Mouse (Mus musculus): Measurements from ENCODE around the gene Srrm3. TPM values are rescaled to one million over a fixed set of nuclear protein-coding genes. Genes with fewer than 3 reads are reported as not detected.
A peak's percentile ranks its signal among the peaks of the same experiment; 100 is the strongest.

The Srrm3 gene
- polyA plus RNA-seq, 1 experiment from 2014 or later = 0.21 TPM

DNA sequence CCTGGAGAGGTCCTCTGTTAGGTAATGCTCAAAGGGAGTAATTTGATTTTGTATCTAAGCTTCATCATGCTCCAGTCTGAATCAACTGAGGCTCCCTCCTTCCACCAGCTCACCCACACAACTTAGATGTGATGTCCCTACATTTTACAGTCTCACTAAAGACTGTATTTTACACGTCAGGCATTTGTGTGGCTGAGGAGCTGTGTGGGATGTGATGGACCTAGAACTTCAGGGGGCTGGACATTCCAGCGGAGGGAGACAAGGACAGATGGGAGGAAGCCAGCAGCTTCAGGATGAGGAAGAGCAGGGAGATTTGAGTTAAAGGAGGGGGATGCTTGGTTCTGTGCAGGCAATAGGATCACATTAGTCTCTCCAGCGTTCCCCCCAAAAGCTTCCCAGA, 41.2 kb downstream of the Srrm3 start:
- H3K4me3 ChIP-seq (ENCODE audit: low read depth, low read length) = no peak overlapping the region
- no peaks in the 10 kb centered on the region for H3K36me3 ChIP-seq (ENCODE audit: control insufficient read depth, insufficient read depth, low read length)
- WGBS (ENCODE audit: insufficient replicate concordance) = 73% methylated on average over 3 of the region's 3 CpGs
- H3K4me1 ChIP-seq (ENCODE audit: control insufficient read depth, insufficient read depth, low read length) = no peaks in the 10 kb centered on the region; the same call in 1 of the 2 replicates
- no peaks in the 10 kb centered on the region for H3K9me3 ChIP-seq (replicated peaks; ENCODE audit: control insufficient read depth, low read length)
- no peak overlapping the region for H3K4me2 ChIP-seq
- H3K9ac ChIP-seq (ENCODE audit: low read depth, low read length) = no peak overlapping the region
- H3K27me3 ChIP-seq (ENCODE audit: control insufficient read depth, insufficient read depth, low read length) = peaks cover 30% of the 10 kb centered on the region
- ATAC-seq (replicated peaks; ENCODE audit: insufficient number of reproducible peaks, low FRiP score, low TSS enrichment) = no peak
- H3K27ac ChIP-seq (ENCODE audit: low read depth, low read length) = no peak overlapping the region

DNA sequence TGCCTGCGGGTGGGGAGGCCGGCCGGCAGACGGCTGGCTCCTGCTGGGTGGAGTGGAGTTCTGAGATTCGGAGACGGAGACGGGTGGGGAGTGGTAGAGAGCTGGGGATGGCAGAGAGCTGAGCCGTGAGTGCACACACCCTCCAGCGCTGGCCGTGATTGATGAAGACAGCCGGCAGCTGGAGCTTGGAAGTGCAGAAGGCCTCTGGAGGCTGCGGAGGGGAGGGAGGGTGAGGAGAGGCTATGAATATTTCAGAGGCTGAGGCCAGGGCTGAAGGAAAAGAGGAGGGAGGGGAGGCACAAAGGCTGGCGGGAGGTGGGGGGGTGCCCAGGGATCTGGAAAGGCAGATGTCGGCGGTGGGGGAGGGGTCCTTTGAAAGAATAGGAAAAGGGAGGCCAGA, 44.3 kb downstream of the Srrm3 start:
- H3K4me2 ChIP-seq = no peak overlapping the region
- H3K4me1 ChIP-seq (ENCODE audit: control insufficient read depth, insufficient read depth, low read length) = no peaks in the 10 kb centered on the region; the same call in 1 of the 2 replicates
- no peak overlapping the region for H3K4me3 ChIP-seq (ENCODE audit: low read depth, low read length)
- H3K9me3 ChIP-seq (replicated peaks; ENCODE audit: control insufficient read depth, low read length) = no peaks in the 10 kb centered on the region
- under 1% methylated on average over 15 of the region's 15 CpGs for WGBS (ENCODE audit: insufficient replicate concordance)
- no peak overlapping the region for H3K9ac ChIP-seq (ENCODE audit: low read depth, low read length)
- no peak; the same call in 1 of the 2 replicates for ATAC-seq (replicated peaks; ENCODE audit: insufficient number of reproducible peaks, low FRiP score, low TSS enrichment)
- peaks cover 58% of the 10 kb centered on the region for H3K27me3 ChIP-seq (ENCODE audit: control insufficient read depth, insufficient read depth, low read length)
- no peak overlapping the region for H3K27ac ChIP-seq (ENCODE audit: low read depth, low read length)
- H3K36me3 ChIP-seq (ENCODE audit: control insufficient read depth, insufficient read depth, low read length) = no peaks in the 10 kb centered on the region

DNA sequence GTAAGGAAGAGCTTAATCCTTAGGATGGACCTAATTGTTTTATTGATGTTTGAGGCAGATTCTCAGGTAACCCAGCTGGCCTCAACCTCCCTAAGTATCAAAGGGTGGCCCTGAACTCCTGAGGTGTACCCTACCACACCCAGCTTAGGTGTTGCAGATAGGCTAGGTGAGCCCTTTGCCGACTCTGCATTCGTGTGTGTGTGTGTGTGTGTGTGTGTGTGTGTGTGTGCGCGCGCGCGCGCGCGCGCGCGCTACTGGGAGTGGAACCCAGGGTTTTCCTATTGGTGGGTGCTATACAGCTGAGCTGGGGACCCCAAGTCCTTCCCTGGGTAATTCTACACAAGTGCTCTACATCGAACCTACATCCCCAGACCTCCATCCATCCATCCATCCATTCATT, 44.8 kb downstream of the Srrm3 start:
- no peak overlapping the region for H3K9ac ChIP-seq (ENCODE audit: low read depth, low read length)
- H3K27ac ChIP-seq (ENCODE audit: low read depth, low read length) = no peak overlapping the region
- no peaks in the 10 kb centered on the region for H3K9me3 ChIP-seq (replicated peaks; ENCODE audit: control insufficient read depth, low read length)
- no peaks in the 10 kb centered on the region; the same call in 1 of the 2 replicates for H3K4me1 ChIP-seq (ENCODE audit: control insufficient read depth, insufficient read depth, low read length)
- H3K4me3 ChIP-seq (ENCODE audit: low read depth, low read length) = no peak overlapping the region
- no peak overlapping the region for H3K4me2 ChIP-seq
- 2% methylated on average over 14 of the region's 14 CpGs for WGBS (ENCODE audit: insufficient replicate concordance)
- no peaks in the 10 kb centered on the region for H3K36me3 ChIP-seq (ENCODE audit: control insufficient read depth, insufficient read depth, low read length)
- ATAC-seq (replicated peaks; ENCODE audit: insufficient number of reproducible peaks, low FRiP score, low TSS enrichment) = no peak
- peaks cover 63% of the 10 kb centered on the region for H3K27me3 ChIP-seq (ENCODE audit: control insufficient read depth, insufficient read depth, low read length)

DNA sequence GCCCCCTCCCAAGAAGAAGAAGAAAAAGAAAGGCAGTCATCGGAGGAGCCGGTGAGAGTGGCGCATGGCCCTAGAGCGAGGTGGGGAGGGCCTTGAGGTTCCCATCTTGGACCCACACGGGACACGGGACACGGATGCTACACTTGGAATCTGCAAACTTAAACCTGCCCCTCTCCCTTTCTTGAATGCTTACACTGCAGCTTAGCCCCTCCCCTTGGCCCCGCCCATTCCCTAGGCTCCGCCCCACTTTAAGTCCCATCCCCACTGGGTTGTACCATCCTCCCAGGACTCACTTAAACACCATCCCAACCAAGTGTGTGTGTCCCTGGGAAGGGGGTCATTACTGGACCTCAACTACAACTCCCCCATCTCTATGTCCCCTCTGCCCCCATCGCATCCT, 45.7 kb downstream of the Srrm3 start:
- WGBS (ENCODE audit: insufficient replicate concordance) = 3% methylated on average over 10 of the region's 10 CpGs
- no peak for ATAC-seq (replicated peaks; ENCODE audit: insufficient number of reproducible peaks, low FRiP score, low TSS enrichment)
- H3K4me2 ChIP-seq = no peak overlapping the region; the same call in 1 of the 2 replicates
- H3K4me1 ChIP-seq (ENCODE audit: control insufficient read depth, insufficient read depth, low read length) = peaks cover 4% of the 10 kb centered on the region; the same call in 1 of the 2 replicates
- no peak overlapping the region for H3K9ac ChIP-seq (ENCODE audit: low read depth, low read length)
- no peak overlapping the region for H3K27ac ChIP-seq (ENCODE audit: low read depth, low read length)
- no peaks in the 10 kb centered on the region for H3K36me3 ChIP-seq (ENCODE audit: control insufficient read depth, insufficient read depth, low read length)
- peaks cover 72% of the 10 kb centered on the region for H3K27me3 ChIP-seq (ENCODE audit: control insufficient read depth, insufficient read depth, low read length)
- no peak overlapping the region for H3K4me3 ChIP-seq (ENCODE audit: low read depth, low read length)
- H3K9me3 ChIP-seq (replicated peaks; ENCODE audit: control insufficient read depth, low read length) = no peaks in the 10 kb centered on the region

DNA sequence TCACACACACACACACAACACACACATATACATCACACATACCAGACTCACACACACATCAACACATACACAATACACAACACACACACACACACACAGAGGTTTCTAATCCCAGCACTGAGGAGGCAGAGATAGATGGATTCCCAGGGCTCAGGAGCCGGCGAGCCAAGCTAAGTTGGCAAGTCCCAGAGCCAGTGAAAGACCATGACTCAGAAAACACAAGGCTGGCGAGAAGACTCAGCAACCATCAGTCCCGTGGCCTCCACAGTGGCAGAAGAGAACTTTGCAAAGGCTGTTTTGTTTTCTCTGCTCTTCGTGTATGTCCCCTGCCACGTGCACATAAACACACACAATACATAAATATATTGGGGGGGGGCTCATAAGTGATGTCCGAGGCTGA, 47.0 kb downstream of the Srrm3 start:
- Histone ChIP-seq H3K36me3 (ENCODE audit: control insufficient read depth, insufficient read depth, low read length) (no peaks in the 10 kb centered on the region), H3K4me1 (ENCODE audit: control insufficient read depth, insufficient read depth, low read length) (peaks cover 4% of the 10 kb centered on the region; the same call in 1 of the 2 replicates), H3K9ac (ENCODE audit: low read depth, low read length) (no peak overlapping the region), H3K27ac (ENCODE audit: low read depth, low read length) (no peak overlapping the region), H3K9me3 (replicated peaks; ENCODE audit: control insufficient read depth, low read length) (no peaks in the 10 kb centered on the region), H3K4me3 (ENCODE audit: low read depth, low read length) (no peak overlapping the region), H3K27me3 (ENCODE audit: control insufficient read depth, insufficient read depth, low read length) (peaks cover 85% of the 10 kb centered on the region), H3K4me2 (no peak overlapping the region)
- no peak for ATAC-seq (replicated peaks; ENCODE audit: insufficient number of reproducible peaks, low FRiP score, low TSS enrichment)
- WGBS (ENCODE audit: insufficient replicate concordance) = 62% methylated on average over 7 of the region's 7 CpGs

DNA sequence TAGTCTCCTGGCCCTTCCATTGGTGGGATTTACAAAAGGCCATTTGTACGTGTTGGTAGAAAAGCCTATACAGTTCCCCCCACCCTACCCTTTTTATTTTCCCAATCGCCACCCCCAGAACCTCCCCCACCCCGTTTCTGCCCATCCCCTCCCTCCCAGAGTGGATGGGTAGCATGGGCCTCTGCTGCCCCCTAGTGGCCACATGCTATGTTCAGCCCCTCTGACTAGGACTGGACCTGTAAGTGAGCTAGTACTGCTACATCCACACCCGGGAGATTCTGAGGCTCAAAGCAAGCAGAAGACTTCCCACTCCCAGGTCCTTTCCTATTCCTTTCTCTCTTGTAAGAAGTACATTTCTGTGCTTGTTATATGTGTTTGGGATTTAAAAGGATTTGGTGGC, 48.5 kb downstream of the Srrm3 start:
- H3K4me1 ChIP-seq (ENCODE audit: control insufficient read depth, insufficient read depth, low read length) = peaks cover 4% of the 10 kb centered on the region; the same call in 1 of the 2 replicates
- H3K27ac ChIP-seq (ENCODE audit: low read depth, low read length) = no peak overlapping the region
- no peaks in the 10 kb centered on the region for H3K9me3 ChIP-seq (replicated peaks; ENCODE audit: control insufficient read depth, low read length)
- no peaks in the 10 kb centered on the region for H3K36me3 ChIP-seq (ENCODE audit: control insufficient read depth, insufficient read depth, low read length)
- H3K9ac ChIP-seq (ENCODE audit: low read depth, low read length) = no peak overlapping the region
- H3K4me3 ChIP-seq (ENCODE audit: low read depth, low read length) = no peak overlapping the region
- no peak overlapping the region for H3K4me2 ChIP-seq
- 0% methylated on average over 4 of the region's 4 CpGs for WGBS (ENCODE audit: insufficient replicate concordance)
- no peak for ATAC-seq (replicated peaks; ENCODE audit: insufficient number of reproducible peaks, low FRiP score, low TSS enrichment)
- H3K27me3 ChIP-seq (ENCODE audit: control insufficient read depth, insufficient read depth, low read length) = peaks cover 89% of the 10 kb centered on the region

DNA sequence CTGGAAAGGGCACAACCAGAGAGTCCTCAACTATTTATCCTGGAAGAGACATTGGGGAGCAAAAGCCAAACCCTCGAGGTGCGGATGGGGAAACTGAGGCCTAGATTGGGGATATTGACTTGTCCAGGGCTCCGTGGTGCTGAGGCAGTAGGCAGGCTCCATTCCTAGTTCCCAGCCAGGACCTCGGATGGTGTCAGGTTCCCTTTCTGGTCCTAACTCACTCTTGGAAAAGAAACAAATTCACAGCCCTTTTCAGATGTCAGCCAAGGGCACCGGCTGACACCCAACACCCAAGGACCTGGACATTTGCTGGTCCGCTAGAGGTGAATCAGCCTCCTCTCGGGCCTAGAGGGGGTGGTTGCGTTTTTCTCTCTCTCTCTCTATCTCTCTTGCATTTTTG, 60.0 kb downstream of the Srrm3 start:
- Histone ChIP-seq H3K4me3 (ENCODE audit: low read depth, low read length) (no peak overlapping the region), H3K36me3 (ENCODE audit: control insufficient read depth, insufficient read depth, low read length) (no peaks in the 10 kb centered on the region), H3K4me2 (no peak overlapping the region), H3K27me3 (ENCODE audit: control insufficient read depth, insufficient read depth, low read length) (peaks cover 75% of the 10 kb centered on the region), H3K9me3 (replicated peaks; ENCODE audit: control insufficient read depth, low read length) (no peaks in the 10 kb centered on the region), H3K27ac (ENCODE audit: low read depth, low read length) (no peak overlapping the region), H3K9ac (ENCODE audit: low read depth, low read length) (no peak overlapping the region), H3K4me1 (ENCODE audit: control insufficient read depth, insufficient read depth, low read length) (peaks cover 5% of the 10 kb centered on the region; the same call in 1 of the 2 replicates)
- ATAC-seq (replicated peaks; ENCODE audit: insufficient number of reproducible peaks, low FRiP score, low TSS enrichment) = no peak
- 30% methylated on average over 8 of the region's 8 CpGs for WGBS (ENCODE audit: insufficient replicate concordance)

DNA sequence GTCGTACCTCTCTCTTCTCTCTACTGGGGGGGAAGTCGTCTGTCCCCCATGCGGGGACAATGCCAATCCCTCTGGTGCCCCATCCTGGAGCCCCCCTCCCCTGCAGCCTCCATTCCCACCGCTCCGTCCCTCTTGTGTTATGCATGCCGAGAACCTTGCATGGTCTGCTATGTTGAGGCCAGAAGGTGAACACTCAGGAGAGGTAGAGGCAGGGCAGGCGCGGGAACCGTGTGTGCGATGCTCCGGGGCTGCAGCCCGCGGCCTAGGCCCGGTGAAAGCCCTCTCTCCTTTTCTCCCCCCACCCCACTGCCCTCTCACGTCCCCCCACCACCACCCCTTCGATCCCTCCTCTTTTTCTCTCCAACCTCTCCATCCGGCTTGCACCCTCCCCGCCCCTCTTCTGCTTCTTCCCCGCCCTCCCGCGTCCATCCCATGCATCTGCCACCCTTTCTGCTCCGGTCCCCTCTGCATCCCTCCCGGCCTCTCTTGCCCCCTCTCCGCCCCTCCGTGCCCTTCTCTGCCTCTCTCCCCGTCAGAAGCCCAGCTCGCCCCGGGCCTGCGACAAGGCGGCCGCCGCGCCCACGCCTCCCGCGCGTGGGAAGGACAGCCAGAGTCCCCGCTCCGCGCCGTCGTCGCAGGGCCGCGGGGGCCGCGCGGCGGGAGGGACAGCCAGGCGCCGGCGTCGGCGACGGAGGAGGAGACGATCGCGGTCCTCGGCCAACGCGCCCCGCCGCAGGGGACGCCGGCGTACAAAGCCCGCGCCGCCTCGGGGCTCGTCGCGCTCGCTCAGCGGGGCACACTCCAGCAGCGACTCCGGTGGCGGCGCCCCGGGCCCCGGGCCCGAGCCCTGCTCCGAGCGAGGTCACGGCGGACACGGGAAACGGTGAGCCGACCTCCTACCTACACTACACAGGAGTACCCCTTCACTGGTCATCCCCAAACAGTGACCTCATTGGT, 61.2 kb downstream of the Srrm3 start:
- H3K27ac ChIP-seq (ENCODE audit: low read depth, low read length) = no peak overlapping the region
- no peak for ATAC-seq (replicated peaks; ENCODE audit: insufficient number of reproducible peaks, low FRiP score, low TSS enrichment)
- WGBS (ENCODE audit: insufficient replicate concordance) = 2% methylated on average over 74 of the region's 89 CpGs

More for the DNA sequence above, 61.2 kb downstream of the Srrm3 start:
- Histone ChIP-seq H3K4me3 (ENCODE audit: low read depth, low read length) (peak overlapping the region; percentile 49), H3K9me3 (replicated peaks; ENCODE audit: control insufficient read depth, low read length) (no peaks in the 10 kb centered on the region), H3K36me3 (ENCODE audit: control insufficient read depth, insufficient read depth, low read length) (no peaks in the 10 kb centered on the region), H3K9ac (ENCODE audit: low read depth, low read length) (peak overlapping the region; percentile 43; the same call in 1 of the 2 replicates), H3K4me1 (ENCODE audit: control insufficient read depth, insufficient read depth, low read length) (peaks cover 5% of the 10 kb centered on the region; the same call in 1 of the 2 replicates), H3K4me2 (peak overlapping the region; percentile 86), H3K27me3 (ENCODE audit: control insufficient read depth, insufficient read depth, low read length) (peaks cover 67% of the 10 kb centered on the region)

All from heart, embryonic 11.5 days (tissue).